Mouse (Mus musculus): ENCODE measurements at regions not wholly inside any gene's neighbourhood (a gene's known extent, or its start where the extent isn't known, plus 50 kb on each side); places are given as distances from the start of the nearest gene placed in this dataset.

DNA sequence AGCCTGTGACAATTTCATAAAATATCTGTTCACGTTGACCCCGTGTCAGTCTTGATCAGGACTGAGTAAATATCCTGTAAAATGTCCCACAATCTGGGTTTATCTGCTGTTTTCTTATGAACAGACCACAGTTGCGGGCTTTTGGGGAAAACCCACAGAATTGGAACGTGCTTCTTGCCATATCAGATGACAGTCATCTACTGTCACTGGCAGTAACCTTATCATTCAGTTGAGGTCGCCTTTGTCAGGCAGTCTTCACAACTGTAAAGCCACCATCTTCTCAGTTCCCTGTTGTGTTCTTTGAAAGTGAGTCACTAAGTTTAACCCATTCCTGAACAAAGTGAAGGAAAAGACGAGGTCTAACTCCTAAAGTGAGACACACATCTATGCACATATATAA, 80.9 kb upstream of the Prdm1 start:
- H3K9ac ChIP-seq (ENCODE audit: control insufficient read depth, low read depth, low read length, poor library complexity, severe bottlenecking) = no peak overlapping the region
- H3K27me3 ChIP-seq (ENCODE audit: control insufficient read depth in 1 of 2, insufficient read depth in 2 of 2, low read length in 2 of 2) = no peaks in the 10 kb centered on the region
- H3K79me2 ChIP-seq (ENCODE audit: control insufficient read depth, insufficient read depth, low read length, poor library complexity) = no peaks in the 10 kb centered on the region
- peaks cover 0 to 22% of the 10 kb centered on the region in 2 experiments; a peak in 2 of 4 replicates for H3K36me3 ChIP-seq (ENCODE audit: control insufficient read depth in 1 of 2, insufficient read depth in 2 of 2, low read length in 2 of 2)
- DNase-seq (ENCODE audit: low read depth, low spot score) = peak; percentile 89
- no peak overlapping the region for H3K4me3 ChIP-seq (ENCODE audit: control insufficient read depth in 1 of 2, insufficient read depth in 1 of 2, low read depth in 2 of 2, low read length in 2 of 2)
- H3K9me3 ChIP-seq (replicated peaks; ENCODE audit: insufficient read depth, low read length) = no peaks in the 10 kb centered on the region
- H3K27ac ChIP-seq (ENCODE audit: control insufficient read depth, low read depth, low read length) = peak overlapping the region; percentile 65
- H3K4me1 ChIP-seq (ENCODE audit: control insufficient read depth in 1 of 2, insufficient read depth in 2 of 2, low read length in 2 of 2) = peaks cover 13 to 20% of the 10 kb centered on the region in 2 experiments
- no peak for TF ChIP-seq CTCF (IDR thresholded peaks at IDR 0.05 in 2 of 3, conservative IDR thresholded peaks at IDR 0.05 in 1 of 3; ENCODE audit: control insufficient read depth in 1 of 3, insufficient read depth in 1 of 3, low read depth in 2 of 3, low read length in 3 of 3, poor library complexity in 1 of 3, severe bottlenecking in 1 of 3)
- no peak for TF ChIP-seq MEF2A (IDR thresholded peaks at IDR 0.05; ENCODE audit: extremely low read depth, insufficient replicate concordance, low read depth, low read length, poor library complexity, severe bottlenecking)
- no peak for TF ChIP-seq CHD1 (IDR thresholded peaks at IDR 0.05; ENCODE audit: low read depth, low read length)
- no peak for TF ChIP-seq GABPA (IDR thresholded peaks at IDR 0.05; ENCODE audit: low read depth, low read length)
- peak; percentile 99 for TF ChIP-seq BHLHE40 (IDR thresholded peaks at IDR 0.05; ENCODE audit: borderline replicate concordance, low read depth, low read length)
- peak; percentile 65 for TF ChIP-seq TAL1 (IDR thresholded peaks at IDR 0.05; ENCODE audit: low read length)
- TF ChIP-seq KAT2A (conservative IDR thresholded peaks at IDR 0.05; ENCODE audit: low read depth, low read length) = no peak
- TF ChIP-seq POLR2AphosphoS5 (IDR thresholded peaks at IDR 0.05; ENCODE audit: borderline replicate concordance, low read depth, low read length) = no peak
- no peak for TF ChIP-seq ZMIZ1 (IDR thresholded peaks at IDR 0.05; ENCODE audit: low read depth, low read length)
- no peak for TF ChIP-seq MAZ (IDR thresholded peaks at IDR 0.05; ENCODE audit: low read depth, low read length)
- no peak for TF ChIP-seq ZKSCAN1 (IDR thresholded peaks at IDR 0.05; ENCODE audit: low read depth, low read length)
- TF ChIP-seq TCF12 (IDR thresholded peaks at IDR 0.05; ENCODE audit: low read depth, low read length) = peak; percentile 85
- TF ChIP-seq ELF1 (IDR thresholded peaks at IDR 0.05; ENCODE audit: low read depth, low read length) = no peak
- TF ChIP-seq MAX (IDR thresholded peaks at IDR 0.05; ENCODE audit: low read length) = no peak
- peak; percentile 76 for TF ChIP-seq MYB (IDR thresholded peaks at IDR 0.05; ENCODE audit: low read depth, low read length)
- peak; percentile 98 for TF ChIP-seq RCOR1 (IDR thresholded peaks at IDR 0.05; ENCODE audit: low read depth, low read length)
- peak; percentile 49; the same call in 1 of the 2 replicates for TF ChIP-seq MXI1 (IDR thresholded peaks at IDR 0.05; ENCODE audit: low read depth, low read length)
- TF ChIP-seq ZC3H11A (IDR thresholded peaks at IDR 0.05; ENCODE audit: low read depth, low read length) = no peak
- TF ChIP-seq JUND (IDR thresholded peaks at IDR 0.05; ENCODE audit: low read depth, low read length) = peak; percentile 47; the same call in 1 of the 2 replicates
- peak; percentile 73; the same call in 1 of the 2 replicates for TF ChIP-seq MAFK (IDR thresholded peaks at IDR 0.05; ENCODE audit: borderline replicate concordance, low read depth, low read length)
- no peak for TF ChIP-seq ZNF384 (IDR thresholded peaks at IDR 0.05; ENCODE audit: low read depth, low read length)
- TF ChIP-seq POLR2A (IDR thresholded peaks at IDR 0.05; ENCODE audit: control insufficient read depth in 1 of 2, insufficient read depth in 1 of 2, low read depth in 1 of 2, low read length in 2 of 2, poor library complexity in 1 of 2) = no peak
- TF ChIP-seq POLR2AphosphoS2 (IDR thresholded peaks at IDR 0.05; ENCODE audit: low read length) = no peak
- no peak for TF ChIP-seq UBTF (IDR thresholded peaks at IDR 0.05; ENCODE audit: borderline replicate concordance, insufficient read depth, low read depth, low read length)
- peak; percentile 94 to 95 for TF ChIP-seq EP300 (IDR thresholded peaks at IDR 0.05; ENCODE audit: low read depth in 1 of 2, low read length in 2 of 2)
- peak; percentile 75 for TF ChIP-seq SIN3A (IDR thresholded peaks at IDR 0.05; ENCODE audit: low read length)
- peak; percentile 53; the same call in 1 of the 2 replicates for TF ChIP-seq MYC (IDR thresholded peaks at IDR 0.05; ENCODE audit: low read depth, low read length)
- TF ChIP-seq GATA1 (IDR thresholded peaks at IDR 0.05; ENCODE audit: low read depth, low read length) = peak; percentile 97
- no peak for TF ChIP-seq CHD2 (IDR thresholded peaks at IDR 0.05; ENCODE audit: low read length)
- no peak for TF ChIP-seq HCFC1 (IDR thresholded peaks at IDR 0.05; ENCODE audit: low read depth, low read length)
- no peak for TF ChIP-seq E2F4 (IDR thresholded peaks at IDR 0.05; ENCODE audit: borderline replicate concordance, low read depth, low read length)
- TF ChIP-seq USF2 (IDR thresholded peaks at IDR 0.05; ENCODE audit: borderline replicate concordance in 1 of 2, insufficient read depth in 1 of 2, low read depth in 1 of 2, low read length in 2 of 2) = no peak
- peak; percentile 96 for TF ChIP-seq ETS1 (IDR thresholded peaks at IDR 0.05; ENCODE audit: low read depth, low read length)
- no peak for TF ChIP-seq USF1 (IDR thresholded peaks at IDR 0.05; ENCODE audit: low read depth, low read length)
- no peak for TF ChIP-seq SMC3 (IDR thresholded peaks at IDR 0.05; ENCODE audit: low read depth, low read length)
- no peak for TF ChIP-seq NELFE (IDR thresholded peaks at IDR 0.05; ENCODE audit: low read depth, low read length)
- TF ChIP-seq RAD21 (IDR thresholded peaks at IDR 0.05; ENCODE audit: low read depth, low read length) = no peak
- no peak for TF ChIP-seq NRF1 (IDR thresholded peaks at IDR 0.05; ENCODE audit: insufficient read depth, low read depth, low read length, poor library complexity, severe bottlenecking)

Data from MEL (cell line).